Mouse (Mus musculus) limb, embryonic 12.5 days (tissue): ENCODE results near the gene Ptger4. TPM values are rescaled to one million over a fixed set of nuclear protein-coding genes. Genes with fewer than 3 reads are reported as not detected.

Experiments used
- ATAC-seq: fragments of 200-750 bp; cut with Nextera tagmentation; 2 replicates; pipeline ENCODE4 v1.8.0; 2017; ENCODE audit warnings: low read depth, moderate TSS enrichment; ENCODE audit not compliant: insufficient number of reproducible peaks, insufficient read depth, low FRiP score, low TSS enrichment
- H3K27ac ChIP-seq: fragments of 300-500 bp; sonication (generic); 2 replicates; pipeline ENCODE4 v1.5.1; 2016; ENCODE audit warnings: mild to moderate bottlenecking, moderate library complexity
- H3K27me3 ChIP-seq: fragments of 300-500 bp; sonication (generic); 2 replicates; pipeline ENCODE4 v1.6.1; 2016; ENCODE audit warnings: mild to moderate bottlenecking, moderate library complexity
- H3K36me3 ChIP-seq: fragments of 300-500 bp; sonication (generic); 2 replicates; pipeline ENCODE4 v1.6.1; 2016; ENCODE audit warnings: mild to moderate bottlenecking, moderate library complexity
- H3K4me1 ChIP-seq: fragments of 300-500 bp; sonication (generic); replicated peaks from 2 replicates; pipeline ENCODE4 v1.6.1; 2016
- H3K4me2 ChIP-seq: fragments of 300-500 bp; sonication (generic); 2 replicates; pipeline ENCODE4 v1.6.1; 2016; ENCODE audit warnings: mild to moderate bottlenecking, moderate library complexity
- H3K4me3 ChIP-seq: fragments of 300-500 bp; sonication (generic); replicated peaks from 2 replicates; pipeline ENCODE4 v1.5.1; 2016; ENCODE audit warnings: mild to moderate bottlenecking
- H3K9ac ChIP-seq: fragments of 300-500 bp; sonication (generic); replicated peaks from 2 replicates; pipeline ENCODE4 v1.6.1; 2016; ENCODE audit warnings: mild to moderate bottlenecking, moderate library complexity
- H3K9me3 ChIP-seq: fragments of 300-500 bp; sonication (generic); 2 replicates; pipeline ENCODE4 v1.6.1; 2016; ENCODE audit warnings: mild to moderate bottlenecking, moderate library complexity
- WGBS: fragments of 180-500 bp; shearing (Covaris S2); methylation state at CpG from one replicate; pipeline ENCODE4 v1.1.7; 2016; 5-methylcytosine and 5-hydroxymethylcytosine counted together
- polyA plus RNA-seq: library from polyadenylated mRNA; unstranded; fragments of >200 nt; fragmentation: Nextera tagmentation; extraction: Ambion mirVana; gene quantifications from 2 replicates; pipeline ENCODE4 v1.2.1, GENCODE M21; 2016

Gene Ptger4
- polyA plus RNA-seq: 1.8 and 2.3 TPM in 2 replicates

DNA sequence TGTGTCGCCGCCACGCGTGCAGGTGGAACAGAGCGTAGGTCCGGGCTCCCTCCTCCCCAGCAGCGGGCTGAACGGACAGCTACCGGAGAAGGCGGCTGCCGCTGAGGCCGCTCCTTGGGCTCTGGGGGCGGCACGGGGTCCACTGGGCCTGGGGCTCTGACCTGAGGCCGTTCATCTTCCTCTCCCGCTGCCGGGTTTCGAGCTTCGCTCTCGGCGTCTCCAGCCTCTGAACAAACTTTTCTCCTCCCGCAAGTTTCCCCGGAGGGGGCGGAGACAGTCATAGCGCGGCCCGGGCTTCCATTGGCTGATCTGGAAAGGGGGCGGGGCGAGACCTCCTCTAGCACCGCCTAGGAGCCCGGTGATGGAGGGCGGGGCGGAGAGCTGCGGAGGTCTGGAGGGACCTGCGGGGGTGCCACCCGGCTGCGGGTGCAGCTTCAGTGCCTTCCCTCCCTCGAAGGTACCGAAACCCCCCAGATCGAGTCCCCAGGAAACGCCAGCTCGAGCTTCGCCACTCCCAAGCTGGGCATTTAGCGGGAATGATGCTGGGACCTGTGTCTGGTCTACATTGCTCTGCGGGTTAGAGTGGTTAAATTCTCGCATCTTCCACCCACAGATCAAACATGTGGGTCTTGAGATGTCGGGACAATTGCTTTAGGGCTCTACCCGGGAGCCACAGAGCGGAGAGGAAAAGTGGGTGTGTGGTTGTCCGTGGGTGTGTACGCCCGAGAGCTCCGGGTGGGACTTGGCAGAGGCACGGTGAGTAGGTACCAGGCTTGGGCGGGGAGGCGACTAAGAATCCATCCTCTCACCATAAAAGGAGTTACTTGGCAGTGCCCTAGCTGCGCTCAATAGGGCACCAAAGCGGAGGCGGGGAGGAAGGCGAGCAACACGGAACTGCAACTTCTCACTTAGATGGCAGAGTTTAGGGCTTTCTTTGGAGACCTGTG, at the start of gene Ptger4:
Gene Ptger4, minus strand, starts transcription at position 229 of the 947 bp plus-strand sequence.
- H3K27me3 ChIP-seq: peaks cover 40% of the 10 kb centered on the region
- H3K9ac ChIP-seq: 0 out of 2 replicates have a peak within 1 kb of the TSS, but pooled peaks have one; percentile 44
- no peaks in the 10 kb centered on the region for H3K9me3 ChIP-seq
- WGBS: under 1% methylated on average over 61 of the region's 61 CpGs
- peak; percentile 93 for ATAC-seq
- H3K36me3 ChIP-seq: no peaks in the 10 kb centered on the region
- H3K27ac ChIP-seq: no peak within 1 kb of the TSS
- H3K4me3 ChIP-seq: peak within 1 kb of the TSS; percentile 54
- H3K4me1 ChIP-seq: peaks cover 27% of the 10 kb centered on the region
- peak within 1 kb of the TSS; percentile 98 for H3K4me2 ChIP-seq

DNA sequence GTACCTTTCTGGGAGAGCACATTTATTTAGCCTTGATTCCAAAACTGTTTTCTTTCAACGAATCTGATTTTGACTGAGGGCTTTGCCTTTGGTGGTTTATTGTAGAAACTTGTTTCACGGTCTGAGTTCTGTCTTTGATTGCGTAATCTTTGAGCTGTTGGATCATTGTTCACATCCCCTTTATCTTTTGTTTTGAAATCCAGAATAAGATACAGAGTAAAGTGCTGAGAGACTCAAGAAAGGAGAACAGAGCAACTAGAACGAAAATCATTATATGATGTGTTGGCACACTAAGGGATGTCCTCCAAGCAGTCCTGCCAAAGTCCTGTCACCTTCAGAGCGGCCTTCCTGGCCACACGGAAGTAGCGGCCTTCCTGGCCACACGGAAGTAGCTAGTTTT, 44.4 kb upstream of the Ptger4 start:
- no peaks in the 10 kb centered on the region for H3K4me1 ChIP-seq
- H3K9ac ChIP-seq: no peak overlapping the region
- no peaks in the 10 kb centered on the region for H3K27me3 ChIP-seq
- H3K4me3 ChIP-seq: no peak overlapping the region
- no peak overlapping the region for H3K27ac ChIP-seq
- no peak overlapping the region for H3K4me2 ChIP-seq
- no peaks in the 10 kb centered on the region for H3K9me3 ChIP-seq
- WGBS: 91% methylated on average over 8 of the region's 8 CpGs
- no peak for ATAC-seq
- no peaks in the 10 kb centered on the region for H3K36me3 ChIP-seq

DNA sequence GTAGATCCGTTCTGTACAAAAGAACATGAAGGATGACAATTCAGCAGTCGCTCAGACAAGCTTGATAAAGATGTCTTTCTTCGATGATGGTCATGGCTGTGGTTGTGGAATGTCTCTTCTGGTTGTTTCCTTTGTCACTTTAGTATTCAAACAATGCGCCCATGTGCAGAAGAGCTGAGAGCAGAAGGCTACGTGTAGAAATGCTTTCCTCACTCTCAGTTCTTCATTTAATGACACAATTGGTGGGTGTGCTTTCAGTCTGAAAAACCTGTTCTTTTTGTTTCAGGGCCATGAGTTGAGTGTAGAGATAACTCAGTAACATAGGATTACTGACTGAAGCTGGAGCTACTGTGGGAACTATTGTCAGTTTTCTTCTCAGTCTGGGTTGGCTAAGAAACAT, 43.1 kb upstream of the Ptger4 start:
- Histone ChIP-seq H3K4me1 (no peaks in the 10 kb centered on the region), H3K4me2 (no peak overlapping the region), H3K27me3 (no peaks in the 10 kb centered on the region), H3K9me3 (no peaks in the 10 kb centered on the region), H3K36me3 (no peaks in the 10 kb centered on the region), H3K27ac (no peak overlapping the region), H3K9ac (no peak overlapping the region), H3K4me3 (no peak overlapping the region)
- WGBS: 88% methylated on average over 5 of the region's 5 CpGs
- no peak for ATAC-seq

DNA sequence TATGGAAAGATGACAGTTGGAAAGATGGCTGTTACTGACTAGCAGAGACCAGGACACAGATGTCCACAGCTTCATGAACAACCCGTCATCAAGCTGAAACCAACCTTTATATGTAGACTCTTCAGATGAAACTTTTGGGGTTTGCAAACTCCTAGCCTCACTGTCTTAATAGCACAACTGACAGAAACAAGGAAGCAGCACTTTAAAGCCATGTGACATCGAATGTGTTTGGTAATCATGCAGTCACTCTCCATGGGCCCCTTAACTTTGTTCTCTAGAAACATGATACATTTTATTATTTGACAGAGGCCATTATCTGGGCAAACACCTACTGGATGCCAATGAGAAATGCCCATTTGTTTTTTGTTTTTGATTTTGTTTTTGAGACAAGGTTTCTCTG, 37.3 kb upstream of the Ptger4 start:
- ATAC-seq: no peak
- no peak overlapping the region for H3K4me3 ChIP-seq
- WGBS: 91% methylated on average over 2 of the region's 2 CpGs
- 0 out of 2 replicates have a peak, but pooled peaks cover 7% of the 10 kb centered on the region for H3K9me3 ChIP-seq
- H3K4me2 ChIP-seq: no peak overlapping the region
- no peaks in the 10 kb centered on the region for H3K4me1 ChIP-seq
- no peaks in the 10 kb centered on the region for H3K36me3 ChIP-seq
- no peak overlapping the region for H3K27ac ChIP-seq
- no peak overlapping the region for H3K9ac ChIP-seq
- H3K27me3 ChIP-seq: no peaks in the 10 kb centered on the region

DNA sequence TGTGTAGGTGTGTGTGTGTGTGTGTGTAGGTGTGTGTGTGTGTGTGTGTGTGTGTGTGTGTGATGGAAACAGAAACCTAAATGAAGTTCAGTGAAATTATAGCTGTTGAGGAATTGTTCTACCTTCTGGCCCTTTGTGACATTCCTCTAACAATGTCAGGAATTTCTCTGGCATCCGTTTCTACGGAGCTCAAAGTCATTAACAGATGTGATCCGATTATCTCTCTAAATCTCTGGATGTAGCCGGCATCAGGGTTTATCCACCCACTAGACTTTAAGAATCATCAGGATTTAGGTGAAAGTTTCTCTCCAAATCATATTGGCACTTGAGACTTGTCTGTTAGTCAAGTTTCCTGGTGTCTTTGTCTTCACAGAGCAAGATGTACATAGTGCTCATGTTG, 35.8 kb upstream of the Ptger4 start:
- no peak for ATAC-seq
- 74% methylated on average over 4 of the region's 4 CpGs for WGBS

DNA sequence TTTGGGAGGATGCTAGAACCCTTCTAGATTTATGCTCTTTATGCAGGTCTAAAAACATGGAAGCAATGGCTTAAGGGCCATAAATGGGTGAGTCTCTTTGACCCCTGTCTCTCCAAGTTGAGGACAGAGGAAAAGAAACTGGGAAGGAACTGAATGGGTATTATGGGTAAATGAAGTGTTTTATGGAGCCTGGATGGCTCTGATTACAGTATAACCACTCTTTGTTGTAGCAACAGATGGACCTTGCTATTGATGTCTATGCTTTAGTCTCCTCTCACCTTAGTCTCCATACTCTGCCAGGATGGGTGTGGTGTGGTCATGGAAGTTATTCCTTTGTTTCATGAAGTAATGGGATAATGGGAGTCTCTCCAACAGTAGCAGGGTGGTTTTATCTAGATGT, 34.5 kb upstream of the Ptger4 start:
- Histone ChIP-seq H3K9me3 (0 out of 2 replicates have a peak, but pooled peaks cover 7% of the 10 kb centered on the region), H3K27me3 (no peaks in the 10 kb centered on the region), H3K4me3 (no peak overlapping the region), H3K4me2 (no peak overlapping the region), H3K4me1 (no peaks in the 10 kb centered on the region), H3K27ac (no peak overlapping the region), H3K36me3 (no peaks in the 10 kb centered on the region), H3K9ac (no peak overlapping the region)
- no peak for ATAC-seq

More for the DNA sequence above, 35.8 kb upstream of the Ptger4 start:
- H3K4me2 ChIP-seq: no peak overlapping the region
- no peaks in the 10 kb centered on the region for H3K4me1 ChIP-seq
- no peaks in the 10 kb centered on the region for H3K27me3 ChIP-seq
- no peak overlapping the region for H3K4me3 ChIP-seq
- H3K36me3 ChIP-seq: no peaks in the 10 kb centered on the region
- H3K9ac ChIP-seq: no peak overlapping the region
- no peak overlapping the region for H3K27ac ChIP-seq
- H3K9me3 ChIP-seq: 0 out of 2 replicates have a peak, but pooled peaks cover 7% of the 10 kb centered on the region

DNA sequence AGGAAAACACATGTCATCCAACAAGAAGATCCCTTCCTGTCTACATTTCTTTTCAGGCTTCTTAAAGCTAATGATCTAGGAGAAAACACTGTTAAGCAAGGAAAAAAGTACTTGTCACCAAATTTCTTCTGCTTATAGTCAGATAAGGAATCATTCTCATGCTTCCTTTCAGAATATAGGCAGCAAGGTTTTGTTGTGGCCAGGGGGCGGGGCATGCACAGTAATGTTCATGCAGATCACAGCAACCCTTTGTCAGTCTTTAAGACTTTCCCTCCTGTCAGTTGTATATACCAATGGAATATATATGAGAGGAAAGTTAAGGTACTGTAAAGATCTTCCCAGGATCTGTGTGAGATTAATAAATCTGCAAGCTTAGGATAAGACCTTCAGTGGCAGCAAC, 30.0 kb upstream of the Ptger4 start:
- no peaks in the 10 kb centered on the region for H3K4me1 ChIP-seq
- no peak for ATAC-seq
- no peak overlapping the region for H3K9ac ChIP-seq
- H3K27ac ChIP-seq: no peak overlapping the region
- no peak overlapping the region for H3K4me3 ChIP-seq
- no peaks in the 10 kb centered on the region for H3K36me3 ChIP-seq
- 0 out of 2 replicates have a peak, but pooled peaks cover 7% of the 10 kb centered on the region for H3K9me3 ChIP-seq
- no peak overlapping the region for H3K4me2 ChIP-seq
- H3K27me3 ChIP-seq: no peaks in the 10 kb centered on the region
- 89% methylated on average over 1 of the region's 1 CpGs for WGBS

DNA sequence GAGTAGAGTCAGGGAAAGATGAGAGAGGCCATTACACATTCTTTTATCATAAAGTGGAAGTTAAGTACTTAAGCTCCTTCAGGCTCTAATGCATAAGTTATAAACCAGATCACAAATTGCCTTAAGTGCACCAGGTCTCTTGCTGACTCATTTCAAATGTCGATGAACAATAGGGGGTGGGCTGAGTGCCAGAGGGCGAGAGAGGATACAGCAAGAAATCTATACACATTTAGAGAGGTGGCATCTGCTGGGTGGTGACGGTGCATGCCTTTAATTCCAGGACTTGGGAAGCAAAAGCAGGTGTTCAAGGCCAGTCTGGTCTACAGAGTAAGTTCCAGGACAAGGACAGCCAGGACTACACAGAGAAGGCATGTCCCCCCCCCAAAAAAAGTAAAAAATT, 22.1 kb upstream of the Ptger4 start:
- H3K27me3 ChIP-seq: no peaks in the 10 kb centered on the region
- H3K9ac ChIP-seq: no peak overlapping the region
- ATAC-seq: no peak
- WGBS: 85% methylated on average over 3 of the region's 3 CpGs
- H3K4me2 ChIP-seq: no peak overlapping the region
- H3K9me3 ChIP-seq: no peaks in the 10 kb centered on the region
- no peaks in the 10 kb centered on the region for H3K4me1 ChIP-seq
- H3K27ac ChIP-seq: no peak overlapping the region
- H3K4me3 ChIP-seq: no peak overlapping the region
- no peaks in the 10 kb centered on the region for H3K36me3 ChIP-seq

DNA sequence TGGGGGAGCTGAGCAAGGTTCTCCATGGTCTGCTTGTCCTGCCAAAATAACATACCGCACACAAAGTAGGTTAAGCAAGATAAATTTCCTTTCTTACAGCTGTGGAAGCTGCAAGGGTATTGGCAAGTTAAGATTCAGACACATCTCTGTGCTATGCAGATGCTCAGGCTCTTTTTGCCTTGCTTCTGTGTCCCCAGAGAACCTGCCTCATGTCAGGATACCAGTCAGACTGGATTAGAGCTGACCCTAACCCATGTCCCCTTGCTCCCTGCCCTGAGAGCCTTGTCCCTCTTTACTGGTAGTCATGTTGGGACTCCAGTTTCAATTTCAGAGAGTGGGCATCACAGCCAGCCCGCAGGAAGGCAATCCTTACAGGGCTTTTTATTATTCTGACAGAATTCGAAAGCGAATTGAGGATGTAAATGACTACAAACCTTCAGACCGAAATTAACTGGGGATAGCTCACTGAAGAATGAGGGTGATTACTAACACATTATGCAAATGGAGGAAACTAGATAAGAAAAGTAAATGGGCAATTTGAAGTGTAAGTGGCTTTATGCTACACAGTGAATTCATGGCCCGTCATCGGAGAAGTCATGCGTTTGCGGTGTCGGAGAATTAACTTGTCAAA, 19.0 kb upstream of the Ptger4 start:
- no peak overlapping the region for H3K9ac ChIP-seq
- H3K27me3 ChIP-seq: no peaks in the 10 kb centered on the region
- ATAC-seq: no peak
- H3K9me3 ChIP-seq: no peaks in the 10 kb centered on the region
- H3K36me3 ChIP-seq: no peaks in the 10 kb centered on the region
- WGBS: 86% methylated on average over 10 of the region's 10 CpGs
- no peak overlapping the region for H3K4me2 ChIP-seq
- no peak overlapping the region for H3K27ac ChIP-seq
- no peak overlapping the region for H3K4me3 ChIP-seq
- 0 out of 2 replicates have a peak, but pooled peaks cover 14% of the 10 kb centered on the region for H3K4me1 ChIP-seq

DNA sequence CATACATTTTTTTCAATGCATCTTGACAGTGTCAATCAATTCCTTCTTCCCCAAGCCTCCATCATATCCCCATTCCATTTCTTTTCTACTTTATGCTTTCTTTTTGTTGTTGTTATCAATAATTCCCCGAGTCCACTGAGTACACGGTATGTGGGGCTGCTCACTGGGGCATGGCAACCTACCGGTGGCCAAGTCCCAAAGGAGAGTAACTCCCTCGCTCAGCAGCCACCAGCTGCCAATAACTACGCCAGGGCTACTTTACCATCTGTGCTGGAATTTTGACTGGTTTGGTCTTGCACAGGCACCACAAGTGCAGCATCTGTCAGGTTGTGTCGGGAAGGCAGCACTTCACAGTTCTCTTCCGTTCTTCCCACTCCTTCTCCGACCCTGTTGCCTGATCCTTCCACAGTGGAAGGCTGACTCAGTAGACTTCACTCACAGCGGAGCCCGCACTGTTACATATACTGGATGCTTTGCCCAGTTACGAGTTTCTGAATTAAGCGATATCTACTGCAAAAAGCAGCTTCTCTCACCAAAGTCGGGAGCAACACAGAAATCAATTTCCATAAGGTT, 18.2 kb upstream of the Ptger4 start:
- Histone ChIP-seq H3K9ac (no peak overlapping the region), H3K27ac (no peak overlapping the region), H3K27me3 (no peaks in the 10 kb centered on the region), H3K4me3 (no peak overlapping the region), H3K4me2 (no peak overlapping the region), H3K4me1 (0 out of 2 replicates have a peak, but pooled peaks cover 14% of the 10 kb centered on the region), H3K9me3 (no peaks in the 10 kb centered on the region), H3K36me3 (no peaks in the 10 kb centered on the region)
- 81% methylated on average over 13 of the region's 13 CpGs for WGBS
- no peak for ATAC-seq

DNA sequence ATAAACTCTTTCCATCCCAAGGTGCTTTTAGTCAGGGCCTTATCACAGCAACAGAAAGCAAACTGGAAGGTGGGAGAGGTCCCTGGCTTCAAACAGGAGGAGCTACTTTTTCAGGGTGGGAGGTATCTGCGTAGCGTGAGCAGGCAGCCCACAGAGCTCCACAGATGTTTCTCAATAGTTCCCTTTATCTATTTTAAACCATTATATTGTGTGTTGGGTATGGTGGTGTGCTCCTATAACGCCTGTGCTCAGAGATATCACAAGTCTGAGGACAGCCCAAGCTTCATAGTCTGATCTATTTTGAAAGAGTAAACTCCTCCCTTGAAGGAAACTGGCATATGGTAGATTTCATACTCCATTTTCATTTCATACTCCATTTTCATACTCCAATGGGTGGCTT, 17.0 kb upstream of the Ptger4 start:
- Histone ChIP-seq H3K36me3 (no peaks in the 10 kb centered on the region), H3K4me1 (0 out of 2 replicates have a peak, but pooled peaks cover 14% of the 10 kb centered on the region), H3K27ac (no peak overlapping the region), H3K9me3 (no peaks in the 10 kb centered on the region), H3K4me3 (no peak overlapping the region), H3K4me2 (no peak overlapping the region), H3K27me3 (no peaks in the 10 kb centered on the region), H3K9ac (no peak overlapping the region)
- ATAC-seq: no peak
- WGBS: 78% methylated on average over 3 of the region's 3 CpGs
